Mouse (Mus musculus): ENCODE results near the gene Tmem145. TPM values are rescaled to one million over a fixed set of nuclear protein-coding genes. Genes with fewer than 3 reads are reported as not detected.

Gene Tmem145
- polyA plus RNA-seq, 1 experiment from 2014 or later = 0.09 TPM

- Histone ChIP-seq H3K9ac (no peak overlapping the region), H3K27ac (replicated peaks) (no peak overlapping the region), H3K4me1 (replicated peaks) (peaks cover 3% of the 10 kb centered on the region; the same call in 1 of the 2 replicates), H3K36me3 (replicated peaks) (no peaks in the 10 kb centered on the region), H3K9me3 (replicated peaks) (no peaks in the 10 kb centered on the region), H3K27me3 (no peaks in the 10 kb centered on the region), H3K4me3 (replicated peaks) (no peak overlapping the region), H3K4me2 (no peak overlapping the region)
- no peak for ATAC-seq (ENCODE audit: insufficient read depth)
- WGBS (ENCODE audit: insufficient replicate concordance) = 39% methylated on average over 16 of the region's 16 CpGs
Measured at GRCm38 (mm10) chr7:25333596-25334307, 27.8 kb downstream of the Tmem145 start.

- H3K4me2 ChIP-seq = no peak overlapping the region
- ATAC-seq (ENCODE audit: insufficient read depth) = no peak
- no peak overlapping the region for H3K4me3 ChIP-seq (replicated peaks)
- no peak overlapping the region for H3K27ac ChIP-seq (replicated peaks)
- H3K4me1 ChIP-seq (replicated peaks) = peaks cover 3% of the 10 kb centered on the region; the same call in 1 of the 2 replicates
- no peaks in the 10 kb centered on the region for H3K27me3 ChIP-seq
- H3K9ac ChIP-seq = no peak overlapping the region
- no peaks in the 10 kb centered on the region for H3K9me3 ChIP-seq (replicated peaks)
- 80% methylated on average over 12 of the region's 12 CpGs for WGBS (ENCODE audit: insufficient replicate concordance)
- H3K36me3 ChIP-seq (replicated peaks) = no peaks in the 10 kb centered on the region
Measured at GRCm38 (mm10) chr7:25334472-25334871, 28.6 kb downstream of the Tmem145 start.

- no peak for ATAC-seq (ENCODE audit: insufficient read depth)
- 78% methylated on average over 9 of the region's 9 CpGs for WGBS (ENCODE audit: insufficient replicate concordance)
Measured at GRCm38 (mm10) chr7:25339329-25339728, 33.4 kb downstream of the Tmem145 start.

GRCm38 (mm10) chr7:25341000-25341784 lies 35.3 kb downstream of the Tmem145 start:
- no peak for ATAC-seq (ENCODE audit: insufficient read depth)
- Histone ChIP-seq H3K4me2 (no peak overlapping the region), H3K9ac (no peak overlapping the region), H3K27ac (replicated peaks) (no peak overlapping the region), H3K9me3 (replicated peaks) (no peaks in the 10 kb centered on the region), H3K36me3 (replicated peaks) (no peaks in the 10 kb centered on the region), H3K4me1 (replicated peaks) (no peaks in the 10 kb centered on the region), H3K27me3 (no peaks in the 10 kb centered on the region), H3K4me3 (replicated peaks) (no peak overlapping the region)
- WGBS (ENCODE audit: insufficient replicate concordance) = 66% methylated on average over 20 of the region's 20 CpGs

More at GRCm38 (mm10) chr7:25339329-25339728, 33.4 kb downstream of the Tmem145 start:
- Histone ChIP-seq H3K4me2 (no peak overlapping the region), H3K9ac (no peak overlapping the region), H3K36me3 (replicated peaks) (no peaks in the 10 kb centered on the region), H3K4me3 (replicated peaks) (no peak overlapping the region), H3K9me3 (replicated peaks) (no peaks in the 10 kb centered on the region), H3K27me3 (no peaks in the 10 kb centered on the region), H3K27ac (replicated peaks) (no peak overlapping the region), H3K4me1 (replicated peaks) (no peaks in the 10 kb centered on the region)

- H3K4me1 ChIP-seq (replicated peaks) = no peaks in the 10 kb centered on the region
- H3K36me3 ChIP-seq (replicated peaks) = 0 out of 2 replicates have a peak, but pooled peaks cover 8% of the 10 kb centered on the region
- H3K4me3 ChIP-seq (replicated peaks) = no peak overlapping the region
- 64% methylated on average over 8 of the region's 8 CpGs for WGBS (ENCODE audit: insufficient replicate concordance)
- H3K27me3 ChIP-seq = no peaks in the 10 kb centered on the region
- H3K4me2 ChIP-seq = no peak overlapping the region
- H3K9me3 ChIP-seq (replicated peaks) = no peaks in the 10 kb centered on the region
- no peak overlapping the region for H3K27ac ChIP-seq (replicated peaks)
- no peak for ATAC-seq (ENCODE audit: insufficient read depth)
- H3K9ac ChIP-seq = no peak overlapping the region
Measured at GRCm38 (mm10) chr7:25348861-25349260, 43.0 kb downstream of the Tmem145 start.

- H3K36me3 ChIP-seq (replicated peaks) = no peaks in the 10 kb centered on the region
- no peak for ATAC-seq (ENCODE audit: insufficient read depth)
- no peaks in the 10 kb centered on the region for H3K9me3 ChIP-seq (replicated peaks)
- H3K4me1 ChIP-seq (replicated peaks) = no peaks in the 10 kb centered on the region
- 71% methylated on average over 19 of the region's 19 CpGs for WGBS (ENCODE audit: insufficient replicate concordance)
- no peaks in the 10 kb centered on the region for H3K27me3 ChIP-seq
- no peak overlapping the region for H3K4me3 ChIP-seq (replicated peaks)
- H3K4me2 ChIP-seq = no peak overlapping the region
- H3K9ac ChIP-seq = no peak overlapping the region
- no peak overlapping the region for H3K27ac ChIP-seq (replicated peaks)
Measured at GRCm38 (mm10) chr7:25358721-25359206, 52.9 kb downstream of the Tmem145 start.

- 86% methylated on average over 19 of the region's 19 CpGs for WGBS (ENCODE audit: insufficient replicate concordance)
- Histone ChIP-seq H3K9ac (no peak overlapping the region), H3K4me1 (replicated peaks) (no peaks in the 10 kb centered on the region), H3K4me2 (no peak overlapping the region), H3K27me3 (peaks cover 34% of the 10 kb centered on the region), H3K9me3 (replicated peaks) (no peaks in the 10 kb centered on the region), H3K27ac (replicated peaks) (no peak overlapping the region), H3K4me3 (replicated peaks) (no peak overlapping the region), H3K36me3 (replicated peaks) (no peaks in the 10 kb centered on the region)
- ATAC-seq (ENCODE audit: insufficient read depth) = no peak
Measured at GRCm38 (mm10) chr7:25363151-25363550, 57.2 kb downstream of the Tmem145 start.

- WGBS (ENCODE audit: insufficient replicate concordance) = 77% methylated on average over 17 of the region's 17 CpGs
- Histone ChIP-seq H3K4me3 (replicated peaks) (no peak overlapping the region), H3K9me3 (replicated peaks) (no peaks in the 10 kb centered on the region), H3K27me3 (peaks cover 39% of the 10 kb centered on the region), H3K27ac (replicated peaks) (no peak overlapping the region), H3K4me2 (no peak overlapping the region), H3K9ac (no peak overlapping the region), H3K4me1 (replicated peaks) (no peaks in the 10 kb centered on the region), H3K36me3 (replicated peaks) (no peaks in the 10 kb centered on the region)
- ATAC-seq (ENCODE audit: insufficient read depth) = no peak
Measured at GRCm38 (mm10) chr7:25363632-25364031, 57.7 kb downstream of the Tmem145 start.

Other genes starting within 250 kb of the Tmem145 start
- gene Grik5, start 233.8 kb upstream of the Tmem145 start, polyA plus RNA-seq (2015; fragmentation: Nextera tagmentation; extraction: Ambion mirVana) = 0.54 and 0.82 TPM in 2 replicates
- 9.9 and 11.1 TPM in 2 replicates for gene Zfp574, start 233.5 kb upstream of the Tmem145 start, polyA plus RNA-seq (2015; fragmentation: Nextera tagmentation; extraction: Ambion mirVana)
- 1.6 and 2.1 TPM in 2 replicates for gene Pou2f2, start 126.4 kb upstream of the Tmem145 start, polyA plus RNA-seq (2015; fragmentation: Nextera tagmentation; extraction: Ambion mirVana)
- gene Dedd2, start 85.5 kb upstream of the Tmem145 start, polyA plus RNA-seq (2015; fragmentation: Nextera tagmentation; extraction: Ambion mirVana) = 35.4 and 39.1 TPM in 2 replicates
- gene Zfp526, start 84.7 kb upstream of the Tmem145 start, polyA plus RNA-seq (2015; fragmentation: Nextera tagmentation; extraction: Ambion mirVana) = 1.8 and 2.1 TPM in 2 replicates
- 6.4 and 7.4 TPM in 2 replicates for gene Gsk3a, start 68.3 kb upstream of the Tmem145 start, polyA plus RNA-seq (2015; fragmentation: Nextera tagmentation; extraction: Ambion mirVana)
- 4.6 and 4.8 TPM in 2 replicates for gene Erf, start 55.3 kb upstream of the Tmem145 start, polyA plus RNA-seq (2015; fragmentation: Nextera tagmentation; extraction: Ambion mirVana)
- gene Cic, start 38.4 kb upstream of the Tmem145 start, polyA plus RNA-seq (2015; fragmentation: Nextera tagmentation; extraction: Ambion mirVana) = 8.9 and 10.2 TPM in 2 replicates
- gene Pafah1b3, start 8.1 kb upstream of the Tmem145 start, polyA plus RNA-seq (2015; fragmentation: Nextera tagmentation; extraction: Ambion mirVana) = 25.7 and 26.1 TPM in 2 replicates
- gene Prr19, start 4.7 kb upstream of the Tmem145 start, polyA plus RNA-seq (2015; fragmentation: Nextera tagmentation; extraction: Ambion mirVana) = 0.07 TPM in 1 of 2 replicates, not detected in the other
- gene Megf8, start 11.1 kb downstream of the Tmem145 start, polyA plus RNA-seq (2015; fragmentation: Nextera tagmentation; extraction: Ambion mirVana) = 0.79 and 1.1 TPM in 2 replicates
- gene Cnfn, start 63.6 kb downstream of the Tmem145 start, polyA plus RNA-seq (2015; fragmentation: Nextera tagmentation; extraction: Ambion mirVana) = 0.24 TPM in 1 of 2 replicates, not detected in the other
- 3.4 and 3.8 TPM in 2 replicates for gene Lipe, start 92.6 kb downstream of the Tmem145 start, polyA plus RNA-seq (2015; fragmentation: Nextera tagmentation; extraction: Ambion mirVana)
- not detected in 2 replicates for gene Cxcl17, start 106.8 kb downstream of the Tmem145 start, polyA plus RNA-seq (2015; fragmentation: Nextera tagmentation; extraction: Ambion mirVana)
- 11.1 and 13.0 TPM in 2 replicates for gene Ceacam1, start 171.5 kb downstream of the Tmem145 start, polyA plus RNA-seq (2015; fragmentation: Nextera tagmentation; extraction: Ambion mirVana)
- gene Ceacam2, start 233.8 kb downstream of the Tmem145 start, polyA plus RNA-seq (2015; fragmentation: Nextera tagmentation; extraction: Ambion mirVana) = not detected in 2 replicates

Data from liver, embryonic 15.5 days (tissue).